Mouse (Mus musculus) CH12.LX (cell line): ENCODE measurements around the gene Lrrc29. TPM values are rescaled to one million over a fixed set of nuclear protein-coding genes. Genes with fewer than 3 reads are reported as not detected.

ENCODE experiments used
- DNase-seq: peaks from one replicate; pipeline ENCODE4 v3.0.0-alpha.2; 2013; ENCODE audit errors: extremely low read depth
- H3K27ac ChIP-seq: 2 replicates; pipeline ENCODE4 v1.5.1; 2012; ENCODE audit warnings: low read depth, mild to moderate bottlenecking, control low read depth, moderate library complexity; ENCODE audit not compliant: insufficient read depth
- H3K27me3 ChIP-seq: replicated peaks from 2 replicates; pipeline ENCODE3; 2012; ENCODE audit warnings: inconsistent platforms
- H3K36me3 ChIP-seq, 2 experiments: replicated peaks in 1 of 2; 2 replicates each; pipeline versions ENCODE3 to v1.6.1; 2012; ENCODE audit warnings: inconsistent platforms in 1 of 2, low read length in 1 of 2, mild to moderate bottlenecking in 1 of 2, mixed read lengths in 1 of 2, moderate library complexity in 1 of 2; ENCODE audit not compliant: control insufficient read depth in 1 of 2, insufficient read depth in 1 of 2
- H3K4me1 ChIP-seq, 2 experiments: 2 replicates each; pipeline ENCODE4 v1.6.1; 2012; ENCODE audit warnings: inconsistent platforms in 1 of 2, moderate library complexity in 1 of 2; ENCODE audit not compliant: insufficient read depth in 2 of 2, control insufficient read depth in 1 of 2
- H3K4me2 ChIP-seq: 2 replicates; pipeline ENCODE4 v1.6.1; 2012; ENCODE audit warnings: low read depth, mild to moderate bottlenecking, control low read depth; ENCODE audit not compliant: poor library complexity, insufficient read depth, severe bottlenecking
- H3K4me3 ChIP-seq, 3 experiments: fragments of 150-350 bp in 1 of 3; sonication (generic) in 1 of 3; replicated peaks in 1 of 3; 2 replicates each; pipeline versions ENCODE3 to v1.5.1; 2011 to 2012; ENCODE audit warnings: low read depth in 2 of 3, low read length in 2 of 3, mild to moderate bottlenecking in 2 of 3, moderate library complexity in 2 of 3, control low read depth in 1 of 3, improper control_type of control experiment in 1 of 3, inconsistent platforms in 1 of 3, mixed read lengths in 1 of 3; ENCODE audit not compliant: poor library complexity in 1 of 3
- H3K79me2 ChIP-seq: replicated peaks from 2 replicates; pipeline ENCODE4 v1.6.1; 2012; ENCODE audit warnings: mild to moderate bottlenecking, moderate library complexity; ENCODE audit not compliant: control insufficient read depth, poor library complexity, insufficient read depth, severe bottlenecking; ENCODE audit errors: extremely low read depth
- H3K9ac ChIP-seq: 2 replicates; pipeline ENCODE4 v1.6.1; 2012; ENCODE audit warnings: low read depth, mild to moderate bottlenecking, control low read depth, moderate library complexity; ENCODE audit not compliant: insufficient read depth
- H3K9me3 ChIP-seq: replicated peaks from 2 replicates; pipeline ENCODE3; 2012; ENCODE audit warnings: low read length, inconsistent platforms, mixed read lengths
- CTCF ChIP-seq, 2 experiments: IDR thresholded peaks in 1 of 2; conservative IDR thresholded peaks in 1 of 2; 2 replicates each; pipeline ENCODE4 v1.5.1; 2011 to 2012; ENCODE audit warnings: low read depth in 2 of 2, low read length in 2 of 2, improper control_type of control experiment in 1 of 2, inconsistent platforms in 1 of 2, mild to moderate bottlenecking in 1 of 2, moderate library complexity in 1 of 2
- ELF1 ChIP-seq: IDR thresholded peaks from 2 replicates; pipeline ENCODE4 v1.6.1; 2014; ENCODE audit warnings: low read depth, mild to moderate bottlenecking, inconsistent platforms, low read length, improper control_type of control experiment
- ETS1 ChIP-seq: conservative IDR thresholded peaks from 2 replicates; pipeline ENCODE4 v1.6.1; 2012; ENCODE audit warnings: low read depth, mild to moderate bottlenecking, inconsistent platforms, low read length, improper control_type of control experiment, moderate library complexity
- HCFC1 ChIP-seq: IDR thresholded peaks from 2 replicates; pipeline ENCODE4 v1.6.1; 2012; ENCODE audit warnings: low read depth, mild to moderate bottlenecking, inconsistent platforms, low read length, improper control_type of control experiment
- JUND ChIP-seq: conservative IDR thresholded peaks from 2 replicates; pipeline ENCODE4 v1.6.1; 2011; ENCODE audit warnings: low read depth, low read length, improper control_type of control experiment
- MAX ChIP-seq: IDR thresholded peaks from 2 replicates; pipeline ENCODE4 v1.6.1; 2011; ENCODE audit warnings: low read length, improper control_type of control experiment
- MAZ ChIP-seq: IDR thresholded peaks from 2 replicates; pipeline ENCODE4 v1.6.1; 2012; ENCODE audit warnings: low read depth, mild to moderate bottlenecking, inconsistent platforms, low read length, improper control_type of control experiment, moderate library complexity
- MXI1 ChIP-seq: IDR thresholded peaks from 2 replicates; pipeline ENCODE4 v1.6.1; 2011; ENCODE audit warnings: mild to moderate bottlenecking, low read depth, low read length, improper control_type of control experiment
- MYC ChIP-seq: IDR thresholded peaks from 2 replicates; pipeline ENCODE4 v1.6.1; 2011; ENCODE audit warnings: low read depth, mild to moderate bottlenecking, improper control_type of control experiment, low read length
- NELFE ChIP-seq: IDR thresholded peaks from 2 replicates; pipeline ENCODE4 v1.6.1; 2011; ENCODE audit warnings: low read depth, low read length, improper control_type of control experiment
- NRF1 ChIP-seq: IDR thresholded peaks from 2 replicates; pipeline ENCODE4 v1.6.1; 2014; ENCODE audit warnings: low read depth, mild to moderate bottlenecking, inconsistent platforms, low read length, improper control_type of control experiment, moderate library complexity
- PAX5 ChIP-seq: IDR thresholded peaks from 2 replicates; pipeline ENCODE4 v1.6.1; 2012; ENCODE audit warnings: low read length, inconsistent platforms, mixed read lengths
- POLR2A ChIP-seq: IDR thresholded peaks from 2 replicates; pipeline ENCODE4 v1.6.1; 2011; ENCODE audit warnings: low read depth, mild to moderate bottlenecking, improper control_type of control experiment, low read length
- RAD21 ChIP-seq: IDR thresholded peaks from 2 replicates; pipeline ENCODE4 v1.6.1; 2011; ENCODE audit warnings: low read depth, mild to moderate bottlenecking, low read length, improper control_type of control experiment, moderate library complexity
- SIN3A ChIP-seq: IDR thresholded peaks from 2 replicates; pipeline ENCODE4 v1.6.1; 2012; ENCODE audit warnings: low read length, improper control_type of control experiment, inconsistent platforms
- TBP ChIP-seq: conservative IDR thresholded peaks from 2 replicates; pipeline ENCODE4 v1.6.1; 2011; ENCODE audit warnings: low read depth, low read length, improper control_type of control experiment
- TCF12 ChIP-seq: IDR thresholded peaks from 2 replicates; pipeline ENCODE4 v1.6.1; 2014; ENCODE audit warnings: low read depth, mild to moderate bottlenecking, inconsistent platforms, low read length, improper control_type of control experiment
- UBTF ChIP-seq: IDR thresholded peaks from 2 replicates; pipeline ENCODE4 v1.6.1; 2012; ENCODE audit warnings: low read depth, mild to moderate bottlenecking, inconsistent platforms, low read length, improper control_type of control experiment, moderate library complexity
- USF1 ChIP-seq: IDR thresholded peaks from 2 replicates; pipeline ENCODE4 v1.6.1; 2014; ENCODE audit warnings: low read depth, mild to moderate bottlenecking, inconsistent platforms, low read length, improper control_type of control experiment
- ZC3H11A ChIP-seq: IDR thresholded peaks from 2 replicates; pipeline ENCODE4 v1.6.1; 2012; ENCODE audit warnings: low read depth, mild to moderate bottlenecking, inconsistent platforms, low read length, improper control_type of control experiment
- ZKSCAN1 ChIP-seq: IDR thresholded peaks from 2 replicates; pipeline ENCODE4 v1.6.1; 2012; ENCODE audit warnings: low read depth, inconsistent platforms, low read length, improper control_type of control experiment, borderline replicate concordance
- dilution Hi-C: fragments of 300-500 bp; cut with MboI; formaldehyde crosslinking; loops from 2 replicates; pipeline ENCODE4 v1.14.3; 2020; ENCODE audit warnings: low sequenced_read_pairs; ENCODE audit not compliant: extremely low pct_unique_long_range_greater_than_20kb, extremely low pct_ligation_motif_present
- in situ Hi-C: fragments of 300-500 bp; cut with MboI; formaldehyde crosslinking; loops from 3 replicates; pipeline ENCODE4 v1.14.3; 2019; ENCODE audit warnings: low sequenced_read_pairs, low pct_ligation_motif_present, low pct_unique_long_range_greater_than_20kb, mixed read lengths
- polyA plus RNA-seq: library from polyadenylated mRNA; unstranded; fragments of >175 nt; gene quantifications from 2 replicates; pipeline ENCODE4 v1.2.1, GENCODE M21; 2012; ENCODE audit warnings: low read depth; ENCODE audit not compliant: insufficient read length
- total RNA-seq, 2 experiments: library from RNA; depleted of rRNA; stranded (reverse); fragments of 300-350 nt in 1 of 2; fragments of >200 nt in 1 of 2; gene quantifications; 2 replicates each; pipeline ENCODE4 v1.2.3; 2012 to 2014

Gene Lrrc29
- total and polyA plus RNA-seq, 3 experiments = 1.4 to 1.8 (median 1.7) TPM

GRCm38 (mm10) chr8:105349096-105349771 is 23.2 kb upstream of the Lrrc29 start:
- Histone ChIP-seq H3K79me2 (no peaks in the 10 kb centered on the region; the same call in 1 of the 2 replicates), H3K9me3 (no peaks in the 10 kb centered on the region), H3K4me3 (peak overlapping the region; percentile 56 to 80 (median 67)), H3K27ac (no peak overlapping the region), H3K4me2 (peak overlapping the region; percentile 90), H3K4me1 (peaks cover 15 to 38% of the 10 kb centered on the region in 2 experiments), H3K36me3 (no peaks in the 10 kb centered on the region), H3K9ac (peak overlapping the region; percentile 56), H3K27me3 (peaks cover 17% of the 10 kb centered on the region)
- no peak for TF ChIP-seq NRF1
- 0 out of 2 replicates have a peak, but pooled peaks have one; percentile 10 for TF ChIP-seq UBTF
- TF ChIP-seq ZKSCAN1 = no peak
- TF ChIP-seq MAX = no peak
- TF ChIP-seq ETS1 = no peak
- TF ChIP-seq MAZ = no peak
- no peak for TF ChIP-seq HCFC1
- TF ChIP-seq USF1 = peak; percentile 17; the same call in 1 of the 2 replicates
- no peak for DNase-seq
- in situ Hi-C loops (no loop called here), dilution Hi-C loops (no loop called here)

- in situ Hi-C loops (no loop called here), dilution Hi-C loops (no loop called here)
- peak within 1 kb of the TSS; percentile 80 to 85 (median 82) for H3K4me3 ChIP-seq
- H3K9me3 ChIP-seq = no peaks in the 10 kb centered on the region
- H3K36me3 ChIP-seq = no peaks in the 10 kb centered on the region
- no peaks in the 10 kb centered on the region; the same call in 1 of the 2 replicates for H3K79me2 ChIP-seq
- peaks cover 17% of the 10 kb centered on the region for H3K27me3 ChIP-seq
- TF ChIP-seq RAD21 (peak; percentile 5), HCFC1 (0 out of 2 replicates have a peak, but pooled peaks have one; percentile 10), MYC (0 out of 2 replicates have a peak, but pooled peaks have one; percentile 10), TCF12 (0 out of 2 replicates have a peak, but pooled peaks have one; percentile 14), ZC3H11A (no peak), POLR2A (0 out of 2 replicates have a peak, but pooled peaks have one; percentile 38), NELFE (no peak), MAZ (no peak), TBP (0 out of 2 replicates have a peak, but pooled peaks have one; percentile 8), ELF1 (no peak), NRF1 (peak; percentile 91), ZKSCAN1 (no peak), SIN3A (no peak; the same call in none of the 2 replicates), JUND (no peak), PAX5 (no peak), CTCF (conservative IDR thresholded peaks at IDR 0.05 in 1 of 2, IDR thresholded peaks at IDR 0.05 in 1 of 2; ENCODE audit: low read depth in 2 of 2, low read length in 2 of 2) (peak in 1 of 2 experiments; percentile 28; a peak in 1 of 4 replicates), MXI1 (peak; percentile 78), UBTF (peak; percentile 70)
- H3K4me1 ChIP-seq = peaks cover 15 to 39% of the 10 kb centered on the region in 2 experiments
- H3K9ac ChIP-seq = peak within 1 kb of the TSS; percentile 57
- DNase-seq = peak; percentile 48
- H3K4me2 ChIP-seq = peak within 1 kb of the TSS; percentile 90
- H3K27ac ChIP-seq = no peak within 1 kb of the TSS
Observed at GRCm38 (mm10) chr8:105348450-105349095, 22.5 kb upstream of the Lrrc29 start, which contains the start of gene Slc9a5. Gene Slc9a5 (plus strand): TSS chr8:105348843.
